Mouse (Mus musculus): Measurements from ENCODE around the gene Mex3d.
A peak's percentile ranks its signal among the peaks of the same experiment; 100 is the strongest.

Gene Mex3d

DNA sequence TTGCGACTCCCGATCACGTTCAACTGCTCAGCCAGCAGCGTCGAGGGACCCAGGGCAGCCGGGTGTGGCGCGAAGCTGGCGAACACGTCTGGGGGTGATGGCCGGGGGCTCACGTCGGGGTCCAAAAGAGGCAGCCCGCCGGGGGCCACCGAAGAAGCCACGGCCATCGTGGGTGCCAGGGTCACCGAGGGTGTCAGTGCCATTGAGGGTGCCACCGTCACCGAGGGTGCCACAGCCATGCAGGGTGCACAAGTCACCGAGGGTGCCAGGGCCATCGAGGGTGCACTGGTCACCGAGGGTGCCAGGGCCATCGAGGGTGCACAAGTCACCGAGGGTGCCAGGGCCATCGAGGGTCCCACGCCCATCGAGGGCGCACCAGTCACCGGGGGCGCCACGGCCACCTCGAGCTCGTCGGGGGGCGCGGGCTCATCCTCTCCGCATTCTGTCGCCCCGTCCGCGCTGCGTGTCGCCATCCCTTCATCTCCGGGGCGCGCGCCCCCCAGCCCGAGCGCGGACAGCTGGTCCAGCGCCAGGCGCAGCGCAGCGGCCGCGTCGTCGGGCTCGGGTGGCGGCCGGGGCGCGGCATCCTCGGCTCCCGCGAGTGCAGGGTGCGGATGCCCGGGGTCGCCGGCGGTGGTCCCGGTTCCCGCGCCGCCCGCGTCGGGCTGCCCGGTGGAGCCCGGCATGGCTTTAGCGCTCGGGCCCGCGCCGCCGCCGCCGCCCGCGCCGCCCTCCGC, 556 bp downstream of the Mex3d start:
- DNase-seq (ENCODE audit: low read depth, low spot score): no peak

DNA sequence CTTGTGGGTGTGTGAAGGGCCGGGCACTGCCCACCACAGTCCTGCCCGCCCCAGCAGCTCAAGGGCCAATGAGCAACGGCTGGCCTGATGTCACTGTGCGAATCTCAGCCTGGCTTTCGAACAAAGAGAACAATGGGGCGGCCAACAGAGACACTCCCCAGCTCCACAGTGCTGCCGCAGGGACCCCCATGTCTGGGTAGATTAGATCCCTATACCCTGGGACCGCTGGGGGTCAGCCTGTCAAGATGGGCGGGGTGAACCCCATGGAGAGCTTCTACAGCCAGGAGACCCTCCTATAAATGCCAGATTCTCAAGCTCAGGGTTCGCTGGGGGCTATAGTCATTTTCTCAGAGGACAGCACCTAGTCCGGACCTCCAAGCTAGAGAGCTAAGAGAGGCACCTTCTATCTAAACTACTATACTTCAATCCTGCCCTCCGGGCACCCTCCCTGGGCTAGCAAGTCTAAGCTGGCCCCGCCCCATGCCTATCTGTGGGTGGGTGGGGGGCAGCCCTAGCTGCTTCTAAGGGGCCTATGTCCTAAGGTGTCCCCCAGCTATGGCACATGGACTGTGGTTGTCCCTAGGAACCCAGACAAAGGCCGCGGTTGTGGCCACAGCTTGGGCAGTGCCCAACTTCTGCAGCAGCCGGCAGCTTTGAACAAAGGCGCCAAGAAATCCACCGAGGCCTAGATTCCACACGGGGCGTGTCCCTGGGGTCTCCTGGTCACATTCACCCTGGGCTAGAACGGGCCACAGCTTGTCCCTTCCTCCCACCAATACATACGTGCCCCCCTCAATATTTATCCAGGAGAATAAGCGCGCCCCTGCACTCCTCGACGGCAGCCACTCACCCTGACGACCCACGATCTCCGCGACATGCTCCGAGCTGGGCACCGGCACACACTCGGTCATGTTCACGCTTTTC, 1.4 kb downstream of the Mex3d start:
- DNase-seq (ENCODE audit: low read depth, low spot score): peak; percentile 83

DNA sequence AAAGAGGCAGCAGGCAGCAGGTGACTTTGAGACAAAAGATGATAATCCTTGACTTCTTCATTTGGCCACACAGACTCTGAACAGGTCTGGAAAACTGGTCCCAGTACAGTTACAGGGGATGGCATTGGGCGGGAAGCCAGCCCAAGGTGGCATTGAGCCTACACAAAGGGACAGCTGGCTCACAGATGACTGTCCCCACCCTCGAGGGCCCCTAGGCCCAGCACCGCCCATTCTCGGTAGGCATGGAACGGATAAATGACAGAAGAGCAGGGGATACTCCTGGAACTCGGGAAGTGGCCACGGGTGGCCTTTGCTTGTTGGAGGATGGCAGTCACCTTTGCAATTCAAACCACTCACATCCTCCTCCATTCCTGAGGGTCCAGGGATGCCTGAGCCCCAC, 2.1 kb downstream of the Mex3d start:
- DNase-seq (ENCODE audit: low read depth, low spot score): no peak

DNA sequence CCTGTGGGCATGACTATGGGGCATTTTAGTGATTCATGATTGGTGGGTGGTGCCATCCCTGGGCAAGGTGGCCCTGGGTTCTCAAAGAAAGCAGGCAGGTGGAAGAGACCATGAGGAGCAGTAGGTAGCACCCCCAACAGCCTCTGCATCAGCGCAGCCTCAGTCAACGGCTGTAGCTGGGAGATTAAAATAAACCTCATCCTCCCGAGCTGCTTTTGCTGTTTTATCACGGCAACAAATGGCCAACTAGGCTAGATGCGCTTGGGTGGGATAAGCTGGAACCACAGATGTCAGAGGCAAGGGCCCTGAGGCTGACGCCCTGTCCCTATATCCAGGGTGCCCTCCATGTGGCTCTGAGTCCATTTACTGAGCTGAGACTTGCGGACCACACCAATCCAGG, 2.8 kb downstream of the Mex3d start:
- DNase-seq (ENCODE audit: low read depth, low spot score): no peak

DNA sequence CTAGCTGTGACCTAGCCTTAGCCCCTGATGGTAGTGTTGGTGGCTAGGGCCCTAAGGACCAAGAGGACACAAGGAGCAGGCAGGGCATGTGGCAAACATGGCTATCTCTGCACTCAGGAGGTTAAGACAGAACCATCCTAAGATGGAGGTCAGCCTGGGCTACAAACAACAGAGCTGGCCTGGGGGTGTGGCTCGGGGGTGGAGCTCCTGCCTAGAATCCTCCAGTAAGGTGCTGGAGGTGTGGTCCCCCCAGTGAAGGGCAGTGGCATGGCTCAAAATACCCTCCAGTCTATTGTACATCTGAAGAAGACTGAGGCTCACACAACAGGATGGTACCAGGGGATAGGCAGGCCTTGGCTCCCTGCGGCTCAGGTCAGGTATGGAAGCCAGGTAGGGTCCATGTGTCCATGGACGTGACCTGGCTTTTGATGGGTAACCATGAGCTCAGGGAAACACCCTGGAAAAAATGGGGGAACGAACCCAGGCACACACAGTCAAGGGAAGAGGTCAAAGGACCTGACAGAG, 3.3 kb downstream of the Mex3d start:
- no peak for DNase-seq (ENCODE audit: low read depth, low spot score)

DNA sequence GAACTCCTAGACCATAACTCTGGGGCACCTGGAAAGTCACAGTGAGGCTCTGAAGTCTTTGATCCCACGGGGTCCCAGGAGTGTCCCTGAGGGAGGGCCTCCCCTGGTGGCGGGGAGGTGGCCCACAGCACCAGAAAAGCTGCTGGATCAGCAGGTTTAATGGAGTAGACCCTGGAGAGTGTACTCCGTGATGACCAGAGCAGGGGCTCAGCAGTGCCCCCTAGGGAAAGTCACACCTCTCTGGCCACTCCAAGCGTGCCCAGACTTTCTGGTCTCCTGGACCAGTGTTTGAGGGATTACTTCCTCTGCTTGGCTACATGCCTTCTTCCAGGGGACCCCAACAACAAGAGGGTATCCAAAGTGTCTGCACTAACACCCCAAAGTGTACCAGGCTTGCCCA, 4.0 kb downstream of the Mex3d start:
- no peak for DNase-seq (ENCODE audit: low read depth, low spot score)

DNA sequence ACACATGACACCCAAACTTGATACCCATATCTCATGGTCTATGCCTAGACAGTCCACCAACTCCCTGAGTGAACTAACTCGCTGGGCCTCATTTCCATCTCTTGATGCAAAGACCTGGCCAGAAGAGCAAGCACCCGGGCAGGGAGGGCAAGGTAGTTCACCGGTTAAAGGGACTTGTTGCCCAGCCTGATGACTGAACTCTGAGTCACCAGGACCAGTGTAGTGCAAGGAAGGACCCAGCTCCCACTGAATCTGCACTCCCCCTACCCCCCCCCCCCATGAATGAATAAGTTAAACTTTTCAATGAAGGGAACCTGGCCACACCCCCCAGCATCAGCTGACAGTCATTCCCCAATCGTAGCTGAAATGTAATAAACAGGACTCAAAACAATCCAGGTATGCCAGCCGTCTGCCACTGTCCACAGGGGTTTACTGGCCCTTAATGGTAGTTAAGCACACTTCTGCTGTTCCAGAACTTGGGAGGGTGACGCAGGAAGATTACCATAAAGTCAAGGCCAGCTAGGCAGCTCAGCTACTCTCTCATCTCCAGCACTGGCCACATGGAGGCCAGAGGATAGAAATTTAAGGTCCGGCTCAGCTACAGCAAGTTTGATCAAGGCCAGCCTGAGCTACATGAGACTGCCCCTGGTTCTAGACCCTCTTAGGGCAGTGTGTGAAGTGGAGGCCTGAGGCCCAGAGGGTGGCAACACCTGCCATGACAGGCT, 4.7 kb downstream of the Mex3d start:
- no peak for DNase-seq (ENCODE audit: low read depth, low spot score)

DNA sequence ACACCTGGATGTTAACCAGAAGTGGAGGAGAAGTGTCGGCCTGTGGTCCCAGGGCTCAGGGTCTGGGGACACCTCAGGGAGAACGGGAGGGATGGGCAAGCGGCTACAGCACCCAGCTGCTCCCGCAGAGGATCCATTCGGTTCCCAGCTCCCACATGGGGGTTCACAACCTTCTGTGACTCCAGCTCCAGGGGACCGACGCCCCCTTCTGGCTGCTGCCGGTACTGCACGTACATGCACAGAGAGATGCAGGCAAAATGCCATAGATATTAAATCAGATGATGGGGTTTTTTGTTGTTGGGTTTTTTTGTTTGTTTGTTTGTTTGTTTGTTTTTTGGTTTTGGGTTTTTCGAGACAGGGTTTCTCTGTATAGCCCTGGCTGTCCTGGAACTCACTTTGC, 9.7 kb downstream of the Mex3d start:
- DNase-seq (ENCODE audit: low read depth, low spot score): no peak

DNA sequence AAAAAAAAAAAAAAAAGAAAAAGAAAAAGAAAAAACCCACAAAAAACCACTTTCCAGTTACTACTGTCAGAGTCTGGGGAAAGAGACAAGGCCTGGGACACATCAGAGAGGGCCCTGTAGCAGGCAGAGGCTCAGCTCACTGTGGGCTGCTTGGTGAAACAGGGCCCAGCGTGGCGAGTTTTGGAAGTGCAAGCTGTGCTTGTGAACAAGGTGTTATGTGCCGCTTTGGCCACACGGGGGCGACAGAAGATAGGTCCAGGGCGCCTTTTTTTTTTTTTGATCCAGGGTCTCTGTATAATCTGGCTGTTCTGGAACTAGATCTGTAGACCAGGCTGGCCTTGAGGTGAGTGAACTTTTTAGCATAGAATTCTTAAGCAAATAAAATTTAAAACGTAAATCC, 11.3 kb downstream of the Mex3d start:
- peak; percentile 95 for DNase-seq (ENCODE audit: low read depth, low spot score)

DNA sequence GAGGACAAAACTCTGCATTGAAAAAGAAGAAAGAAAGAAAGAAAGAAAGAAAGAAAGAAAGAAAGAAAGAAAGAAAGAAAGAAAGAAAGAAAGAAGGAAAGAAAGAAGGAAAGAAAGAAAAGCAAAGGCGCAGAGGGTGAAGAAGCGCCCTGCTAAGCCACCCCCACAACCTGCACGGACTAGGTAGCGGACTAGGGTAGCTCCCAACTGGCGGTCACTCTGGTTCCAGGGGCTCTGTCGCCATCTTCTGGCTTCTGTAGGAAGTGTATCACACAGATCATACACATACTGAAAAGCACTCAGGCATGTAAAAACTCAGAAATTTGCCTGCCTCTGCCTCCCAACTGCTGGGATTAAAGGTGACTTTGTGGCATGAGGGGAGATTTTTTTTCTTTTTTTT, 13.4 kb downstream of the Mex3d start:
- DNase-seq (ENCODE audit: low read depth, low spot score): peak; percentile 75

DNA sequence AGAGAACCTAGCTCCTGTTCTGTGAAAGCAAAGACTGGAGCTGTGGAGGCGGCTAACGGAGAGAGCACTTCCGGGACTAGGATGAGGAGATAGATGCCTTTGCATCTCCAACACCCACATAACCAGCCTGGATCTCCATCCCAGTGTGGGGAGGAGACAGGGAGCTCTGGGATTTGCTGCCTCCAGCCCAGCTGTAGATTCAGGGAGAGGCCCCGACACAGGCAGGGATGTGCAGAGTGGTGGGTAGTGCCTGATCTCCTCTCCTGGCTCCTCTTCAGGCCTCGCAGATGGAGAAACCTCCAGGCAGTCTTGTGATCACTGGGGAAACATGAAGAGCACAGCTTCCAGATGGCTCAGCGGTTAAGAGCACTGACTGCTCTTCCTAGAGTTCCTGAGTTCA, 14.8 kb downstream of the Mex3d start:
- no peak for DNase-seq (ENCODE audit: low read depth, low spot score)

DNA sequence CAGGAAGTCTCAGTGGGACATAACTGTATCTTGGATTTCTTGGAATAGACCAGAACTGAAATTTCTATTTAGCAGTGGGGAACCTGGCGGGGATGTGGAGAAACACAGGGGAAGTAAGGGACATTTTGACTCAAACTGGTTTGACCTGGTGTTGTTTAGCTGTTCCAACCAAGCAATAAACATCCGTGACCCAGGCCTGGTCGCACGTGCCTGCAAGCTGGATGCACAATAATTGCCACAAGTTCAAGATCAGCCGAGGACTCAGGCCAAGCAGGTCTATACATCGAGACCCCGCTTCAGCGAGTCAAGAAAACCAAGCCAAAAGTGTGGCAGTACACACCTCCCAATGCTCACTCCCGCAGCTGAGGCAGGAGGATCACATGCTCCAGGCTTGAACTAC, 15.5 kb downstream of the Mex3d start:
- DNase-seq (ENCODE audit: low read depth, low spot score): no peak

DNA sequence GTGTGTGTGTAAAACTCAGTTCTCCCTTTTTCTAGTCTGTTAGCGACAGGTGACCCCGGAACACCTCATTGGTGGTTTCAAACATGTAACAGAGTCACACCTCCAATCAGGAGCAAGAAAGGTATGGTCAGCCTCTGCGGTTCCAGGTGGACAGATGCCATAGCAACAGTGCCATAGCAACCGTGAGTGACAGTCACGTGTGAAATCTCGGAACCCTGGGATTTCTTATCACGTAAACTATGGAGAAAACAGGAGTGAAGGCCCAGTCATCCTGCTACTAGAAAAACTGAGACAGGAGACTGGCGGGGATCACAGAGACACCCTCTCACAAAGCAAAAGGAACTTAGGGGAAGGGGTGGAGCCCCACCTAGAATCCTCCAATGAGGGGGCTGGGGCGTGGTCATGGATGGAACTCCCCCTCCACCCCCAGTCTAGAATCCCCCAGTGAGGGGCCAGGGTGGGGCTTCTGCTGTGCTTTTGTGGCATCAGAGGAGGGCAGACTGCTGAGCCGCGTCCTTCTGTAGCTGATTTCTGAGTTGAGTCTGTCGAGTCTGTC, 16.0 kb downstream of the Mex3d start:
- DNase-seq (ENCODE audit: low read depth, low spot score): peak; percentile 72

DNA sequence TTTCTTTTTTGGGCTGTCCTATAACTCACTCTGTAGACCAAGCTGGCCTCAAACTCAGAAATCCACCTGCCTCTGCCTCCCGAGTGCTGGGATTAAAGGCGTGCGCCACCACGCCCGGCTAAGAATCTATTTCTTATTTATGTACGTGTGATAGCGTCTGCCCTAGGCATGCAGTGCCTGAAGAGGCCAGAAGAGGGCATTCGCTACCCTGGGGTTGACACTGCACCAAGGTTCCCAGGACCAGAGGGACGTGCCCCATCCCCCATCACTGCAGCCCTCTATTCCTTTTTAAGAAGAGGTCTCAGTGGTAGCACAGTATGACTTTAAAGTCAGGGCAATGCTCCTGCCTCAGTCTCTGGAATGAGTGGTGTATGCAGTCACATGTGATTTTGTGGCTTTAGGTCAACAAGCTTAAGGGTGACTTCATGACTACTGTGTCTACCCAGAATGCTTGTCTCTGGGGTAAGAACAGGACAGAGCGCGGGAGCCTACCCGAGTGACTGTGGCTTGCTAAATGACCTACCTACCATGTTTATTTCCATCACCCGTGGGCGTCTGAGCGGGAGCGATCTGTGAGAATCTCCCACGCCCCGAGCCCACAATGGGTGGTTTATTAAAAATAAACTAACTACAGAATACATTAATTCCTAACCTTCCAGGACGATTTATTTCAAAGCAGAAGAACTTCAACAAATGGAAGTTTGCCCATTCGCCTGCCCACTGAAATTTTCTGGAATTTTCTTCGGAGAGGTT, 17.3 kb downstream of the Mex3d start:
- DNase-seq (ENCODE audit: low read depth, low spot score): no peak

DNA sequence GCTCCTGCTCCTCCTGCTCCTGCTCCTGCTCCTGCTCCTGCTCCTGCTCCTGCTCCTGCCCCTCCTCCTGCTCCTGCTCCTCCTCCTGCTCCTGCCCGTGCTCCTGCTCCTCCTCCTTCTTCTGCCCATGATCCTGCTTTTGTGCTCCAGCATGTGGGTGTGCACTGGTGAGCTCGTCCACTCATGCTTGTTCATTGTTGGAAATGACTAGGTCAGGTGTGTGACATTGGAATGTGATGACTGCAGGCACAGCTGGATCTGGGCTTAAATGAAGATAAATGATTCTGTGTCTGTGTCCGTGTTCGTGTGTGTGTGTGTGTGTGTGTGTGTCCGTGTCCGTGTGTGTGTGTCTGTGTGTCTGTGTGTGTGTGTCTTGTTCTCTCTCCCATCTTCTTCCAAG, 19.1 kb downstream of the Mex3d start:
- DNase-seq (ENCODE audit: low read depth, low spot score): peak; percentile 72

DNA sequence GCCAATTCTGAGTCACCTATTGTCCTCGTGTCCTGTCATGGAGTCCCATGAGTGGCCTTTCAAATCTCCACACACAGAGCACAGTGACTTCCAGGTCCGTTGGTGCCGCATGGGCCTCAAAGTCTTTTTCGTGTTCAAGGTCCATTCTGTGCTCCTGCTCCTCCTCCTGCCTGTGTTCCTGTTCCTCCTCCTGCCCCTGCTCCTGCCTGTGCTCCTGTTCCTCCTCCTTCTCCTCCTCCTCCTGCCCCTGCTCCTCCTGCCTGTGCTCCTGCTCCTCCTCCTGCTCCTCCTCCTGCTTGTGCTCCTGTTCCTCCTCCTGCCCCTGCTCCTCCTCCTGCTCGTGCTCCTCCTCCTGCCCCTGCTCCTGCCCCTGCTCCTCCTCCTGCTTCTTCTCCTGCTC, 19.5 kb downstream of the Mex3d start:
- DNase-seq (ENCODE audit: low read depth, low spot score): no peak

DNA sequence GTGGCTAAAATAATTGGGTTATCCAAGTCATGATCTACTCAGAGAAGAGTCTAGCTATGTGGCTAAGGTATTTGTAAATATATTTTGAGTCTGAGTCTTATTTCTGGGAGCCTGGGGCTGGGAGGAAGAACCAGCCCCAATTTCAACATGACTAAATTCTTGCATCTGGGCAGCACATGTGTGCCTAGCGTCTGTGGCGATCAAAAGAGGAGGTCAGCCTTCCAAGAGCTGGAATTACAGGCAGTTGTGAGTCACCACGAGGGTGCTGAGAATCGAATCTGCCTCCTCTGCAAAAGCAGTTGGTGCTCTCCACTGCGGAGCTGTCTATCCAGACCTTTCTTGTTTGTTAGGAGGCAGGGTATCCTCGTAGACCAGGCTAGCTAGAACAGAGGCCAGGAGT, 21.7 kb downstream of the Mex3d start:
- DNase-seq (ENCODE audit: low read depth, low spot score): no peak

DNA sequence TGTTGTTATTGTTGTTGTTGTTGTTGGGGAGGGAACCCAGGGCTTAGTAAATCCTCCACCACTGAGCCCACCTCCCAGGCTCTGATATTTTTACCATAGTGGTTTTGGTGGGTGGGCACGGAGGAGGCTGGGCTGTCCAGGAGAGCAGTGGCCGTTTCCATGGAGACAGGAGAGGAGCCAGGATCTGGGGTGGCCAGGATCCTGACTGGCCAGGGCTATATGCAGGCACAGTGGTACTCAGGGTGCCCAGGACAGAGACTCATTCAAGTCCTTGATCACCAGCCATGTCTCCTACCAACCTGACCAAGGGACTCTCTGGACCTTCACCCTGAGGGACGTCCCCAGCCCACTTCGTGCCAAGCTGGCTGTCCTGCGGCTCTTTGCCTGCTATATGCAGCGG, 23.7 kb downstream of the Mex3d start:
- DNase-seq (ENCODE audit: low read depth, low spot score): no peak

DNA sequence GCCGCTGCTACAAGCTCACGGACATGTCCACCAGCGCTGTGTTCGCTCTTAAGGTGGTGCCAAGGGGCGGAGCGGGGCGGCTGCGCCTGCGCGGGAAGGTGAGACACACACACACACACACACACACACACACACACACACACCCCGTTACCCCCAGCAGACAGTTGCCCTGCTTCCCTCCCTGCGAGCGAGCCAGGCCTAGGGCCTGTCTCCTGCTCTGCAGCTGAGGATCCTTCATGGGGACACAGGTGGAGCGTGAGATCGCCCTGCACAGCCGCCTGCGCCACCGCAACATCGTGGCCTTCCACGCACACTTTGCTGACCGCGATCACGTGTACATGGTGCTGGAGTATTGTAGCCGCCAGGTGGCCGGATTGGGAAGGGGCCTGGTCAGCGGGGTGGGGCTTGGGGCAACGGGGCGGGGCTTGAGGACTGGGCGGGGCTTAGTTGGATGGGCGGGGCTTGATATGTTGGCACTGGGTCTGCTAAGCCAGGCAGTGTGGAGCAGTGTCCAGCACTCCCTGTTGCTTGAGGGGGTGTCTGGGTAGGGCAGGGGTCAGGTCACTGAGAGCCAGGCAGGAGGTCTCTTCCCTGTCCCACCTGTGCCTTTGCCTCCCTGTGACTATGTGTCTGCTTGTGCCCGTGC, 29.3 kb downstream of the Mex3d start:
- DNase-seq (ENCODE audit: low read depth, low spot score): no peak

DNA sequence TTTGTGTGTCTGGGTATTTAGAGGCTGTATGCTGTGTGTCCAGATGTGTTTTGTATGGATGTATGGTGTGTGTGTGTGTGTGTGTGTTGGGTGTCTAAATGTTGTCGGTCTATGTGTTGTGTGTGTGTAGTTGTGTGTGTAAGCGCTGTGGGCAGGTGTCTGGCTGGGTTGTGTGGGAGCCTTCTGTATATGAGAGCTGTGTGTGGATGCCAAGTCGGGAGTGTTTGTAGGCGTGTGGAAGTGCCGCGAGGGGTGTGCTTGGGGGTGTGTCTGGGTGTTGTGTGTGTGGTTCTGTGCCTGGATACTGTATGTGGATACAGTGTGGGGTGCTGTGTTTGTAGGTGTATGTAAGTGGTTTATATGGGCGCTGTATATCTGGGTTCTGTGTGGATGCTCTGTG, 30.1 kb downstream of the Mex3d start:
- DNase-seq (ENCODE audit: low read depth, low spot score): no peak

DNA sequence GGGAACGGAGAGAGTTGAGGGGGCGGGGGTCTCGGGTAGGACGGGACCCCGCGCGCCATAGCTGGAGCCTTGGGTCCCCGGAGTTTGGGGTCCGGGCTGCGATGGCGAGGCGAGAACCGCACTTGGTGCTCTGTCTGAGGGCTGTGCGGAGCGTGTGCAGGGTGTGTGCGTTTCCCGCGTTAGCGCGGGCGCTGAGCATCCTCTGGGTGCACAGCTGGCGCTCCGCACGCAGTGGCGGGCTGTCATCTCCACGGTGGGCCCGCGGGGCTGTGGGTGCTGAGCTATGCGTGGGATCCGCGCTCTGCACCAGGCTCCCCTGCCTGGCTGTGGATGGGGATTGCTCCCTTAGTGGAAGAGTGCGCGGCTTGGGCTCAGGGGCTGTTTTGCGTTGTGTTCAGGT, 30.7 kb downstream of the Mex3d start:
- DNase-seq (ENCODE audit: low read depth, low spot score): no peak

Measured in mesoderm, embryonic 11.5 days (tissue).